Mouse (Mus musculus) CD8-positive naive resting alpha-beta T cell, adult 2 months (primary cell): ENCODE measurements around the gene Ugt1a8.
"Not testable (repeated sequence)": the region's sequence is repeated elsewhere in the genome, so short reads cannot be mapped to it uniquely, and the experiment has no call there.

Source experiments
- DNase-seq, 2 experiments: peaks; one replicate each; pipeline ENCODE4 v3.0.0; 2022; ENCODE audit warnings: low read depth in 2 of 2, low spot score in 2 of 2

Gene Ugt1a8

GRCm38 (mm10) chr1:88219054-88219453 is 131.4 kb downstream of the Ugt1a8 start:
- peak in 1 of 2 experiments; percentile 1 for DNase-seq

DNA sequence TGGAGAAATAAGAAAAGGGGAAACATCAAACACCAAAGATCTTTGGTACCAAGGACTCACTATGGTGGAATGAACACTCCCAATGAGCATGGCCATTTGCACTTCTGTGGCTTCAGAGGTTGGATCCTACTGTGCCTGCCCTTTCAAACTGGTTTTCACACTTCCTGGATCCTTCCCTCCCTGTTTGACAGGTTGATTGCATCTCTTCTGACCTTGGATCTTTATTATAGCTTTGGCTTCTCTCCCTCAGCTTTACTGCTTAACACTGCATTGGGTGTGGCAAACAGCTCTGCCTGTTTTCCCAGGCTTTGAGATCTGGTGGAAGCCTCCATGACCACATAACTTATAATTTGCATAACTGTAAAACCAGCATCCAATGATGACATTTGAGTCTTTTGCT is 132.7 kb downstream of the Ugt1a8 start:
- peak; percentile 1 to 2 for DNase-seq

DNA sequence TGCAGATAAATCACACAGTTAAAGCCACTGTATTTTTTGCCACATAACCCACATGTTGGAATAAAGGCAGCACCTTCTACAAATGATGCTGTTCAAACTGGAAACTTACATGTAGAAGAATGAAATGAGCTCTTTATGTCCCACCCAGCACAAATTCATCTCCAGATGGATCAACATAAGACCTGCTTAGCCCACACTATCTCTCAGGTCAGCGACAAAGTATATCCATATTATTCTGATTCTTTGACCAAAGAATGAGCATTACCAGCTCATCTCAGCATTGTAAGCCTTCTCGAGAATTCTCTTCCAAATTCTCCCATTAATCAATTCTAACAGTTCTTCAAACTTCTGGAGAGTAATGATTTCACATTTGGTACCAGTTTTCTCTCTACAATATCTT is 134.6 kb downstream of the Ugt1a8 start:
- no peak for DNase-seq

- peak; percentile 4 to 16 for DNase-seq
Observed at GRCm38 (mm10) chr1:88223011-88223515, 135.4 kb downstream of the Ugt1a8 start.

DNA sequence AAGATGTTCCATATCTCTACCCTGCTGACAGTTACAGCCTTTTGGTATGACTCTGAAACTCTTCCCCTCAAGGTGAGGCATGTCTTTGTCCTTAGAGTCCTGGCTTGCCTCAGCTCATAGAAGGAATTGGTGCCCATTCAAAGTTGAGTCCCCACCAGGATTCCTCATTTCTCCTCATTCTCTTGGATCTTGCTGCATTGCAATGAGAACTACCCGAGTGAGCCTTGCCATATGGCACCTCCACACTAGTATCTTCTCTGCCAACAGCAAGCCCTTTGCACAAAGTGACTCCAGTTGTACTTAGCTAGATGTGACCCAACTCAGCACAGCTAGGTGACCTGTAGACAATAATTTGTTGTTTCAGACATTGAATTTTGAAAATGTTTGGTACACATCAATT is 136.0 kb downstream of the Ugt1a8 start:
- DNase-seq = peak; percentile 1 to 7

- peak in 1 of 2 experiments; percentile 2 for DNase-seq
Observed at GRCm38 (mm10) chr1:88224029-88224776, 136.6 kb downstream of the Ugt1a8 start.

- not testable (repeated sequence) for DNase-seq
Observed at GRCm38 (mm10) chr1:88225301-88225700, 137.7 kb downstream of the Ugt1a8 start.

DNA sequence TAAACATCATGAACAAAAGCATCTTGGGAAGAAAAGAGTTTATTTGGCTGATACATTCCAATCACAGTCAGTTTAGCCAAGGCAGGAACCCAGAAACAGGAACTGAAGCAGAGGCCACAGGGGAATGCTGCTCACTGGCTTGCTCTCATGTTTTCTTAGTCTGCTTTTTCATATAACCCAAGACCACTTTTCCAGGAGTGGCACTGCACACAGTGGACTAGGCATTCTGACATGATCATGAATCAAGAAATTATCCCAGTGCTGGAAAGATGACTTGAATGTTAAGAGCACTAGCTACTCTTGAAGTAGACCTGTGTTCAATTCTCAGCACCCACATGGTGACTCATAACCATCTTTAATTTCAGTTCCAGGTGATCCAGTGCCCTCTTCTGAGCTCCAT is 138.1 kb downstream of the Ugt1a8 start:
- peak in 1 of 2 experiments; percentile 0 for DNase-seq

DNA sequence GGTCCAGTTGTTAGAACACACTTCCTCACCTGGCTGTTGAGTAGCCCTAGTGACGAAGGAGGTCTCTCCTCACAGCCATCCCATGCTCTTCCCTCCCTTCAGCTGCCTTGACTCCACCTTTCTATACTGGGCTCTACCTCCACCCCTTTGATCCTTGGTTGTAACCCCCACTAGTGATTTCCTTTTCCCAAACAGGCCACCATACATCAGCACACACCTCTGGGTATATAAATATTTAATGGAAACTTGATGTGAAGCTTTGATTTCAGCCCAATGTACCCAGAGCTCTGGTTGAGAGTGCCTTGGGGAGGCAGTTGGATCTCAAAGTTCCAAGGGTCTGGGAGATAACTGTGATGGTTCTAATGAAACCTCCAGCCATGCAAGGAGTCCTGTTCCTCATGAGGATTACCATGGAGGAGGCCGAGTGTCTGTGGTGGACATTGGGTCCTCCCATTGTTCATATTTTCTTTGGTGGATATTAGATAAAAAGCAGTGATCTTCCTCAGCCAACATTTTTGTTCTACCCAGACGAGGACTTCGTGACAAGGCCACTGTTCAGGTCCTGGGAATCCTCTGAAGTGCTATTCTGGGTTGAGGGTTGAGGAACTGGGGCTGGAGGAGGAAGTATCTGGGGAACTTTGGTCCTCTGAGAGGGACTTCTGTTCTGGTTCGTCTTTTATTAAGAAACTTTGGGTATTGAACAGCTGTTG is 139.2 kb downstream of the Ugt1a8 start, which contains the start of gene Mroh2a:
TSS of gene Mroh2a (plus strand) at position 317 of the 710 bp plus-strand sequence.
- peak in 1 of 2 experiments; percentile 0 for DNase-seq

DNA sequence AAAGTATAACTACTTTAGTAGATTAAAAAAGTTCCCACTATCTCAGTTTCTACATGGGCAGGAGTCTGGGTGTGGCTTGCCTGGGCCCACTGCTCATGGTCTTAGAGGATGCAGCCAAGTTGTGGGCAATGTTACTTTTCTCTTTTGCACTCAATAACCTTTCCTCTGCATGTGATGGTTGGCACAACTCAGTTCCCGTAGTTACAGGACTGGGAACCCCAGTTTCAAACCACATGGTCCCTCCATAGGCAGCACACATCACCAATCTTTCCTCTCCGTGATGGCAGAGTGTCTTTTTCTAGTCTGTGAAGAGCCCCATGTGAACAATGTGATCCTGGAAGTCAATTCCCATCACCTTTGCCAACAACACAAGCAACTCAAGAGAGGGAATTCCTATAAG is 139.9 kb downstream of the Ugt1a8 start:
- no peak for DNase-seq

DNA sequence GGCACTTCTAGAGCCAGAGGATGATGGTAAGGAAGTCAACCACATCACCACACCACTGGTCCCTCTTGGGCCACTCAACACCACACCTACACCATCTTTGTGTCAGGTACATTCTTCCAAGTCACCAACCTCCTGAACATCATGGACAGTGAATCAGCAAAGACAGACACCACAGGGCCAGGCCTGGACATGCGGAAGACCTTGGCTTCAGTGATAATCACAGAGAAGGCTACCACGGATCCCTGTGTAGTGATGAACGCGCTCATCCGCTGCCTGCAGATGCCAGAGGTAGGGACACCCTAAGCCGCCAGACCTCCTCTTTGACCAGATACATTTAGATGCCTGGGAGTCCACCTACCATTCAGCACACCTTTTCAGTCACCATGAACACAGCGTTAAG is 140.5 kb downstream of the Ugt1a8 start:
- no peak for DNase-seq

GRCm38 (mm10) chr1:88229566-88229965 is 142.0 kb downstream of the Ugt1a8 start:
- no peak for DNase-seq

GRCm38 (mm10) chr1:88229986-88230385 is 142.4 kb downstream of the Ugt1a8 start:
- no peak for DNase-seq

DNA sequence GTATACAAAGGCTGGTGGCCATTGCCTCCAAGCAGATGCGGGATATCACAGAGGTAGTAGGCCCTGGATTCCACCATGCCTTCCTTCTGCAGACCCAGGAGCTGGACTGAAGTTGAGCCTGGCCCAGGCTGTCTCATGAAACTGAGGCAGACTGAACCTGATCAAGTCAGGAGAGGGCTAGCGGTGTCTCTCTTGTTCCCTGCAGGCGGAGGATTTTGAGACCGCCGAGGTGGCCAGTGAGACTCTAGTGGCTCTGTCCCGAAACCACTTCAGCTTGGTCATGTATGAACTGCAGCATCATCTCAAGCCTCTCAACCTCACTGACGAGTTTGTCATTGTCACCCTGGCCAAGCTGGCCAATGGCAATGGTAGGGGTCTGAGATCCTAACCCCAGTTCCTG is 142.8 kb downstream of the Ugt1a8 start:
- DNase-seq = no peak

GRCm38 (mm10) chr1:88230981-88231802 is 143.6 kb downstream of the Ugt1a8 start:
- DNase-seq = no peak

GRCm38 (mm10) chr1:88231803-88232499 is 144.3 kb downstream of the Ugt1a8 start:
- DNase-seq = no peak

DNA sequence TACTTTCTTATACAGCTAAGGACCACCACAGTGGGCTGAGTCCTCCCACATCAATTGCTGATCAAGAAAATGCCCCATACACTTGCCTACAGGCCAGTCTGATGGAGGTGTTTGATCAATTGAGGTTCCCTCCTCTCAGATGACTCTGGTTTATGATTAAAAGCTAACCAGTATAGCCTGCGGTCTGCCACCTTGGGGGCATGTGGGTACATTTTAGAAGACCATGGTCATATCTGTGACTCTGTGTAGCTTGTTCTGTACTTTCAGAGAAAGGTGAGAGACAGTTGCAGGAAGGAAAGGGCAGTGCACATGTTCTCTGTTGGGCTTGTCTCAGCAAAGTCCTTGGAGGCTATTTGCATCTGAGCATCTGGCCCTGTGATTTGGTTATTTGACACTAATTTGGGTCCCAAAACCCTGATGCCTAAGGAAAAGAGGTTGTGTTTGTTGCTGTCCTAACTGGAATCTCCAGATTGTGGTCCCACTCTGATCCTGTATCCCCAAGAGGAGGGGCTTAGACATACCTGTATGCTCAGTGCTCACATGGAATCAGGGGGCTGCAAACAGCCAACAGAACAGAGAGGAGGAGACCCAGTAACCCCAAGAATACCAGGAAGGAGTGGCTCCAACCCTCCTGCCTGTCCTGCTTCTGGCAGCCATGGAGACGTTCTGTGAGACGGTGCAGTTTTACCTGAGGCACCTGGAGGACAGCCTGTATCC is 145.2 kb downstream of the Ugt1a8 start:
- no peak for DNase-seq

DNA sequence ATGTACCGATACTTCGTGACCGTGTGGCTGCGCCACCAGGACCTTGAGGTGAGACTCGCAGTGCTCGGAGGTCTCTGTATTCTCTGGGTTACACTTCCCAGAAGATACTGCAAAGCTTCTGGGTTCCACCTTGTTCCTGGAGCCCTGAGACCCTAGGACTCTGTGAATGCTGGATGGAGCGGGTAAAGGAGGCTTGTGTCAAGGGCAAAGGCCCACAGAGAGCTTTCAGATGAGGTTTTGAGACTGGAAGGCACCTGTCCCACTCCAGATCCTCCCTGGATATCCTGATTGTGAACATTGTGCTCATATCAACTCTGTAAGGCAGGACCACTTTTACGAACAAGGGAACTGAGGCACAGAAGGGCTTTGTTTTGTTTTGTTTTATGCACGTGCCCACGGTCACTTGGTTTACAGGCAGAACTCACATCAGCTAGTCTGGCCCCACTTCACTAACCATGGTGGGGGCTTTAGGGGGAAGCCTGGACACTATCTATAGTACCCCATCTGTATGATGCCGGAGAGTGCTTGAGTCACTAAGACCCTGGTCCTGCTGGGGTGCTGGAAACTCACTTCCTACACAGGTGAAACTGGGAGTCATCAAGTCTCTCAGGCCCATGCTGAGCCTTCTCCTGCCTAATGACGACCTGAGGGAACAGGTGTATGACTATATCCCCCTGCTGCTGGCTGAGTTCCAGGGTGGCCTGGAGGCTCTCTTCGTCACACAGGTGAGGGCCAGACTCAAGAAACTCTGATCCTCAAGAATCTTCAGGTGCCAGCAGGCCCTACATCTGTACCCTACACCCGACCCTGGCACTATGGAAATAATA is 146.0 kb downstream of the Ugt1a8 start:
- no peak for DNase-seq

- DNase-seq = no peak
Observed at GRCm38 (mm10) chr1:88234248-88234610, 146.6 kb downstream of the Ugt1a8 start.
